Mouse (Mus musculus): Measurements from ENCODE around the gene Lrrc75a. TPM values are rescaled to one million over a fixed set of nuclear protein-coding genes. Genes with fewer than 3 reads are reported as not detected.

Lrrc75a gene
- polyA plus RNA-seq, 1 experiment from 2014 or later = 31.9 TPM

DNA sequence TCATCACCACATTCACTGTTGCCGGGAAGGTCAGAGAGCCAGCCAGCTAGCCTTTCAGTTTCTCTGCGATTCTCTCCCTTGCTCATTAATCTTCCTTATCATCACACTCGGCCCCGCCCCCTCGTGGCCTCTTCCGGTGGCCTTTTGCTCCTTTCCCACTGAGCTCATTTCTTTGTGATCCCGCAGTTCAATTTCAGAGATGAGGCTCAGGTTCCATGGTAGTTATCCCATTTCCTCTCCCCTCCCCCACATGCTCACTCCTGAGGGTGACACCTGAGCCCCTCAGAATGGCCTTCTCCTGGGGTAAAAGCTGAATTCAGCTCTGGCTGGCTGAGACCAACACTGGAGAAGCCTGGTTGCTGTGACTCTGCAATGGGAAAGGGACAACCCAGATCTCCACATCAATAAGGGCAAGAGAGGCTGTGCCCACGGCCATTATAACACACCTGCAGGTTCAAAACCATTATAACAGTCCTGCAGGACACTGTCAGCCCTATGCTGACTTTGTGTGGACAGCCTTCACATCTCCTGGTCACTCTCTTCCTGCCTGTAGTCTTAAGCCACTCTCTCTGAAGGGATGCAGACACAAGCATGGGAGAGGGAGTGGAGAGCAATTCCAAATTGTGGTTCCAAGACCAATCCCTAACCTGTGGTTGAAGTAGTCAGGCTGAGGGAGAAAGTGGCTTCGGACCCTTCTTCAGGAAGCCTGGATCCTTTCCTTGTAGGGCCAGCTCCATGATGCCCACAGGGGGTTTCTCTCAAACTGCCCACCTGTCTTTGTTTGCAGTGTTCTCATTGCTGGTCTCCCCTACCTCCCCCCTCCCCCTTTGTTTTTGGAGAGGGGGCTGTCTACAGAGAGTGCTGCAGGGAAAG lies 18.7 kb downstream of the Lrrc75a start:
- WGBS = 10% methylated on average over 9 of the region's 9 CpGs
- peak overlapping the region; percentile 86 for H3K27ac ChIP-seq (ENCODE audit: low read depth, low read length)
- TF ChIP-seq CTCF (IDR thresholded peaks at IDR 0.05; ENCODE audit: low read depth) = peak; percentile 36
- H3K27me3 ChIP-seq (replicated peaks; ENCODE audit: control insufficient read depth, insufficient read depth, low read length) = no peaks in the 10 kb centered on the region
- H3K4me2 ChIP-seq (replicated peaks; ENCODE audit: low read depth) = peak overlapping the region; percentile 40
- H3K9me3 ChIP-seq (ENCODE audit: control insufficient read depth) = no peaks in the 10 kb centered on the region
- no peaks in the 10 kb centered on the region for H3K36me3 ChIP-seq (ENCODE audit: control insufficient read depth, insufficient read depth)
- ATAC-seq = peak; percentile 5; the same call in 1 of the 2 replicates
- H3K4me3 ChIP-seq (ENCODE audit: low read depth, low read length) = no peak overlapping the region
- H3K9ac ChIP-seq (ENCODE audit: low read depth, low read length) = 0 out of 2 replicates have a peak overlapping the region, but pooled peaks have one; percentile 7
- peaks cover 26% of the 10 kb centered on the region for H3K4me1 ChIP-seq (replicated peaks; ENCODE audit: control insufficient read depth, insufficient read depth, low read length)

DNA sequence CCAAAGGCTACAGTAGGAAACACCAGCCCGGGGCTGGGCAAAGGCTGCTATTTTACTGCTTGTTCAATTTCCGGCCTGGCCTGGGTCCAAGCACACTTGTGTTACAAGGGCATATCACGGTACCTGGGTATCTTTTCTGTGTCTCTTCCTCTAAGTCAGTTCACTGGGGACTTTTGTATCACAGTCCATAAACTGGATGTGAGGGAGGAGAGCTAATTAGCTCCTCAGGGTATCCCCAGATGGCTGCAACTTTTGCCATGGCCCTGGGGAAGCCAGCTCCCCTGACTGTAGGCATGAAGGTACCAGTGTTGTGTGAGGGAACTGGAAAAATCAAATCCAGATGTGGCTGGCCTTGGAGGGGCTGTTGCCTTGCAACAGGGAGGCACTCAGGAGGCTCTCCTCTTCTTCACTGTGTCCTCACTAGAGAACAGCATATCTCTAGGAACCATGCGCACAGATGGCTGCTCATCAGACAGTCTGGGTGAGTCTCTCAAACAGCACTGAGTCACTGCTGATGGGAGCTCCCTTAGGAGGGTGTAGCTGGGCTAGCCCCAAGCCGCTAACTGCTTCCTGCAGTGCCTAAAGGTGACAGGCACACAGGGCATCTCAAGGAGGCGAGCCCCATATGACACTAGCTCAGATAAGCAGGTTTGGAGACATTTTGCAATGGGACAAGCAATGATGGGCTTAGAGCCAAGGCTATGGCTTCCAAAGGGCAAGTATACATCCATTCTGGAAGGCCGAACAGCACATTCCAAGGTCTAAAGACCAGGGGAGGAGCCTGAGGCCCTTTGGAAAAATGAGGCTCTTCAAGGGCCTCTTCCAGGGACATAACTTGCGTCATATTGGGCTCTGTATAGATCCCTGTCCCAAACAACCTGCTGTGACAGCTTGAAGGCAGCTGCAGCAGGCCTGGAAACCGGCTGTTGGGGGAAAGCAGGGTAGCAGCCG lies 23.7 kb downstream of the Lrrc75a start:
- no peaks in the 10 kb centered on the region for H3K27me3 ChIP-seq (replicated peaks; ENCODE audit: control insufficient read depth, insufficient read depth, low read length)
- peak overlapping the region; percentile 28 for H3K4me2 ChIP-seq (replicated peaks; ENCODE audit: low read depth)
- no peak overlapping the region for H3K4me3 ChIP-seq (ENCODE audit: low read depth, low read length)
- peaks cover 20% of the 10 kb centered on the region; the same call in 1 of the 2 replicates for H3K4me1 ChIP-seq (replicated peaks; ENCODE audit: control insufficient read depth, insufficient read depth, low read length)
- peak; percentile 90 for ATAC-seq
- H3K9me3 ChIP-seq (ENCODE audit: control insufficient read depth) = no peaks in the 10 kb centered on the region
- no peak overlapping the region for H3K9ac ChIP-seq (ENCODE audit: low read depth, low read length)
- WGBS = 19% methylated on average over 10 of the region's 10 CpGs
- peaks cover 9% of the 10 kb centered on the region for H3K36me3 ChIP-seq (ENCODE audit: control insufficient read depth, insufficient read depth)
- peak overlapping the region; percentile 95 for H3K27ac ChIP-seq (ENCODE audit: low read depth, low read length)
- TF ChIP-seq CTCF (IDR thresholded peaks at IDR 0.05; ENCODE audit: low read depth) = no peak

DNA sequence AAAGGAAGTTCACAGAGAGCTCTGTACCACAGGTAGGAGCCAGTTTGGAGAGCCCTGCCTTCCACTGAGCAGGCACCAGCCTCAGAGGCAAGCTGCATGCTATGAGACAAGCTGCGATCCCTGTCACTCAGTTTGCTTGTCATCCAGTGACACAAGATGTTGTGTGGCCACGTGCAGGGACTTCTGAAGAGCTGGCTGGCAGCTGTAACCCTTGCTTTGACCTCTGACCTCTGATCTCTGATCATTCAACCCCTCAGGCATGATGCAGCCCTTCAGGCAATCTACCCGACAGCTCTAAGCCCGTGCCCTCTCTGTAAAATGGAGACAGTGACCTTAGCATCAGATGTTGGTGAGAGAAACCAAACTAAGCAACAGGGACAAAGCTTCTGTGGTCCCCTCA lies 25.5 kb downstream of the Lrrc75a start:
- TF ChIP-seq CTCF (IDR thresholded peaks at IDR 0.05; ENCODE audit: low read depth) = no peak
- Histone ChIP-seq H3K27ac (ENCODE audit: low read depth, low read length) (peak overlapping the region; percentile 95), H3K36me3 (ENCODE audit: control insufficient read depth, insufficient read depth) (peaks cover 20% of the 10 kb centered on the region), H3K4me2 (replicated peaks; ENCODE audit: low read depth) (no peak overlapping the region), H3K9ac (ENCODE audit: low read depth, low read length) (no peak overlapping the region), H3K27me3 (replicated peaks; ENCODE audit: control insufficient read depth, insufficient read depth, low read length) (no peaks in the 10 kb centered on the region), H3K9me3 (ENCODE audit: control insufficient read depth) (no peaks in the 10 kb centered on the region), H3K4me1 (replicated peaks; ENCODE audit: control insufficient read depth, insufficient read depth, low read length) (peaks cover 20% of the 10 kb centered on the region; the same call in 1 of the 2 replicates), H3K4me3 (ENCODE audit: low read depth, low read length) (no peak overlapping the region)
- ATAC-seq = no peak
- WGBS = 52% methylated on average over 4 of the region's 4 CpGs

DNA sequence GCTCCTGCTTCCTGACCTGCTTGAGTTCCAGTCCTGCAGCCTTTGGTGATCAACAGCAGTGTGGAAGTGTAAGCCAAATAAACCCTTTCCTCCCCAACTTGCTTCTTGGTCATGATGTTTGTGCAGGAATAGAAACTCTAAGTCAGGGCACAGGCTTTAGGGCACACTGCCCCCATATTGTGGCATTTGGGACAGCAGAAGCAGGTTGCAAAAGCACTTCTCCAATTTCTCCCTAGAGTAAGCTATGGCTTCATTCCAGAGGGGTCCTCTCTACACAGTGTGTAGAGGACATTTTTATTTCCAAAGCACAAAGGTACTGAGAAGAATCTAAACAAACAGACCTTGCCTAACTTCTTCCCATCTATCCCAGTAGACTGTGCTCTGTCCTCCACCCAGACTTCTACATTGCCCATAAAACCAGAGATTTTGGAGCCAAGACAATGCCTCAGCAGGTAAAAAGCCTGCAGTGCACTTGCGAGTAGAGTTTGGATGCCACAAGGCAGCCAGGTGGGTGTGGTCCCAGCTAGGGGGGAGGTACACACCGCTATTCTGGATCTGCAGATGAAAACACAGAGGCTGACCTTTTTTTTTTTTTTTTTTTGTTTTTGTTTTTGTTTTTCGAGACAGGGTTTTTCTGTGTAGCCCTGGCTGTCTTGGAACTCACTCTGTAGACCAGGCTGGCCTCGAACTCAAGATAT lies 26.6 kb downstream of the Lrrc75a start:
- Histone ChIP-seq H3K4me1 (replicated peaks; ENCODE audit: control insufficient read depth, insufficient read depth, low read length) (peaks cover 20% of the 10 kb centered on the region; the same call in 1 of the 2 replicates), H3K27ac (ENCODE audit: low read depth, low read length) (peak overlapping the region; percentile 28; the same call in 1 of the 2 replicates), H3K4me3 (ENCODE audit: low read depth, low read length) (no peak overlapping the region), H3K27me3 (replicated peaks; ENCODE audit: control insufficient read depth, insufficient read depth, low read length) (no peaks in the 10 kb centered on the region), H3K36me3 (ENCODE audit: control insufficient read depth, insufficient read depth) (peaks cover 20% of the 10 kb centered on the region), H3K9me3 (ENCODE audit: control insufficient read depth) (no peaks in the 10 kb centered on the region), H3K4me2 (replicated peaks; ENCODE audit: low read depth) (no peak overlapping the region), H3K9ac (ENCODE audit: low read depth, low read length) (no peak overlapping the region)
- WGBS = 76% methylated on average over 4 of the region's 4 CpGs
- 0 out of 2 replicates have a peak, but pooled peaks have one; percentile 17 for TF ChIP-seq CTCF (IDR thresholded peaks at IDR 0.05; ENCODE audit: low read depth)
- ATAC-seq = no peak

DNA sequence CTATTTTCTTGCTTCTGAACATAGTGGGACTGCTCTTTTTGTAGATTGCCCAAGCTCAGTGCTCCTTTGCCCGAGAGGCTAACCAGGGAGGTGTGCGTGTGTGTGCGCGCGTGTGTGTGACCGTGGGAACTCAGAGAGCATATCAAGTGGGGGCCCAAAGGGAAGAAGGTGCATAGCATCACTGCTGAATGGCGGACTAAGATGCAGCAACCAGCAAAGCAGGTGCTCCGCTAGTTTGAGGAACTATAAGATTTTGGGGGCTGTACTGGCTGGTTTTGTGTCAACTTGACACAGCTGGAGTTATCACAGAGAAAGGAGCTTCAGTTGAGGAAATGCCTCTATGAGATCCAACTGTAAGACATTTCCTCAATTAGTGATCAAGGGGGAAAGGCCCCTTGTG lies 27.2 kb downstream of the Lrrc75a start:
- TF ChIP-seq CTCF (IDR thresholded peaks at IDR 0.05; ENCODE audit: low read depth) = no peak
- Histone ChIP-seq H3K36me3 (ENCODE audit: control insufficient read depth, insufficient read depth) (peaks cover 20% of the 10 kb centered on the region), H3K4me3 (ENCODE audit: low read depth, low read length) (no peak overlapping the region), H3K9ac (ENCODE audit: low read depth, low read length) (no peak overlapping the region), H3K4me2 (replicated peaks; ENCODE audit: low read depth) (no peak overlapping the region), H3K27ac (ENCODE audit: low read depth, low read length) (no peak overlapping the region), H3K4me1 (replicated peaks; ENCODE audit: control insufficient read depth, insufficient read depth, low read length) (peaks cover 20% of the 10 kb centered on the region; the same call in 1 of the 2 replicates), H3K27me3 (replicated peaks; ENCODE audit: control insufficient read depth, insufficient read depth, low read length) (no peaks in the 10 kb centered on the region), H3K9me3 (ENCODE audit: control insufficient read depth) (no peaks in the 10 kb centered on the region)
- ATAC-seq = no peak
- WGBS = 80% methylated on average over 8 of the region's 8 CpGs
